Mouse (Mus musculus): Measurements from ENCODE around the gene Birc5.

GRCm38 (mm10) chr11:117896533-117896932, 47.5 kb downstream of the Birc5 start:
- TF ChIP-seq CTCF (IDR thresholded peaks at IDR 0.05; ENCODE audit: control insufficient read depth, insufficient read depth, insufficient read length) (no peak), USF1 (IDR thresholded peaks at IDR 0.05; ENCODE audit: low read depth) (no peak), MAX (IDR thresholded peaks at IDR 0.05) (no peak)

All from C2C12 (cell line).